Mouse (Mus musculus): ENCODE results near the gene Mgat4c. TPM values are rescaled to one million over a fixed set of nuclear protein-coding genes. Genes with fewer than 3 reads are reported as not detected.

The Mgat4c gene
- polyA plus RNA-seq, 1 experiment, result not detected

DNA sequence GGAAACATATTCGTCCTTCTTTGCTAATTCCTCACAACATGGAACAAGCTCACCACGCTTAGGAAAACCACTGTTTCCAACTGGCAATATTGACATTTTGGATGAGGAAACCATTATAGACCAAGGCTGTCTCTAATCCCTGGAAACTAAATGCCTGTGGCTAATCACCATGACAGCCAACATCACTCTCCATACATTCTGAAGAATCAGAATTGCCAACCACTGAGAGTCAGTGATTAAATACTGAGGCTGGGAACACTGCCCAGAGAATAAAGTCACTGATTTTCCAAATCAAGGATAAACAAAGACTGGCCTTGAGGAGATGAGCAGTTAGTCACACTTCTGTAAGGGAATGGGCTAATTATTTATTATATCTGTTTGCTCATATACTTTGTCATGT is 361.2 kb downstream of the Mgat4c start:
- H3K4me1 ChIP-seq (ENCODE audit: control insufficient read depth, insufficient read depth, low read length), result no peaks in the 10 kb centered on the region
- H3K4me3 ChIP-seq (replicated peaks; ENCODE audit: control insufficient read depth, low read depth, low read length), result no peak overlapping the region
- TF ChIP-seq CTCF (IDR thresholded peaks at IDR 0.05; ENCODE audit: control insufficient read depth, insufficient read depth, low read length) (no peak), POLR2A (IDR thresholded peaks at IDR 0.05; ENCODE audit: borderline replicate concordance, control insufficient read depth, low read depth, low read length) (no peak)
- H3K27ac ChIP-seq (ENCODE audit: control insufficient read depth, insufficient read depth, low read depth, low read length, poor library complexity), result no peak overlapping the region
- WGBS, result 79% methylated on average over 2 of the region's 2 CpGs

DNA sequence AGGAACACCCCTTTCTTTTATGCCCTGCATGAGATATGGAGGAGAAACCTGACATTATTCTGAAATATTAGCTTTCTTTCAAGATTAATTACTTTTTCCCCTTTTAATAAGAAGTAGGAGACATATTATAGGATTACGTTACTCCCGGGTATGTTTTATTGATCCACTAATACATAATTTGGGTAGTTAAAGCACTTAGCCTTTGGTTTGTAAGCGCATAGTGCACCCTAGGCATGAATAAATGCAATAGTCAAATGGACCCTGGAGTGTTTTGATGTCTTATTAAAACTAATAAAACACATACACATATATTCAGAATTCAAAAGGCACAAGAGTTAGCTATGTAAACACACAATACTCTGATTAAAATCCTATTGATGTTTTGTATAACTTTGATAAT is 374.9 kb downstream of the Mgat4c start:
- Histone ChIP-seq H3K4me1 (ENCODE audit: control insufficient read depth, insufficient read depth, low read length) (no peaks in the 10 kb centered on the region), H3K4me3 (replicated peaks; ENCODE audit: control insufficient read depth, low read depth, low read length) (no peak overlapping the region), H3K27ac (ENCODE audit: control insufficient read depth, insufficient read depth, low read depth, low read length, poor library complexity) (no peak overlapping the region)
- 81% methylated on average over 3 of the region's 3 CpGs for WGBS
- TF ChIP-seq POLR2A (IDR thresholded peaks at IDR 0.05; ENCODE audit: borderline replicate concordance, control insufficient read depth, low read depth, low read length), result no peak
- no peak for TF ChIP-seq CTCF (IDR thresholded peaks at IDR 0.05; ENCODE audit: control insufficient read depth, insufficient read depth, low read length)

DNA sequence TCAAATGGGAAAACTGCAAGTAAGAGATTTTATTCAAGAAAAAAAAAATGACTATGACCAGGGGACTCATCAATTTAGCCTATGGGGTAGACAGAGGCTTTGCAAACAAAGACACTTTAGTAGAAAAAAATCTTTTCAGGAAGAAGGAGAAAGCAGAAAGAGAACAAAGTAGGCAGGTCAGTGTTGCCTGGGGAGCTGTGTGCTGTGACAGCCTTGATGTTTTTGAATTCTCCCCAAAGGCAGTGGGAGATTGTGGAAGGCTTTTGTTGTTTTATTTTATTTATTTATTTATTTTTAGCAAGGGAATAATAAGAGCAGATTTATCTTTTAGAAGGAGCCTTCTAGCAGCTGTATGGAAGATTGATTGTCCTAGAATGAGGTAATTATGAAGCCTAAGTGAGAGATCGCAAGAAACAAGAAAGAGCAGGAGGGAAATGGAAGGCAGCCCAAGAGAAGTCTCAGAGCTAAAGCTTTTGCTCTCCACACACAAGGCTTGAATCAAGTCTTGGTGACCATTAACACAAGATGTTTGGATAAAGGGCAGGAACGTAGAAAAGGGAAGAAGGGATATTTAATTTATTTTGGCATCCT is 375.8 kb downstream of the Mgat4c start:
- no peak for TF ChIP-seq CTCF (IDR thresholded peaks at IDR 0.05; ENCODE audit: control insufficient read depth, insufficient read depth, low read length)
- TF ChIP-seq POLR2A (IDR thresholded peaks at IDR 0.05; ENCODE audit: borderline replicate concordance, control insufficient read depth, low read depth, low read length), result no peak
- 55% methylated on average over 2 of the region's 2 CpGs for WGBS
- Histone ChIP-seq H3K4me3 (replicated peaks; ENCODE audit: control insufficient read depth, low read depth, low read length) (no peak overlapping the region), H3K27ac (ENCODE audit: control insufficient read depth, insufficient read depth, low read depth, low read length, poor library complexity) (no peak overlapping the region), H3K4me1 (ENCODE audit: control insufficient read depth, insufficient read depth, low read length) (no peaks in the 10 kb centered on the region)

DNA sequence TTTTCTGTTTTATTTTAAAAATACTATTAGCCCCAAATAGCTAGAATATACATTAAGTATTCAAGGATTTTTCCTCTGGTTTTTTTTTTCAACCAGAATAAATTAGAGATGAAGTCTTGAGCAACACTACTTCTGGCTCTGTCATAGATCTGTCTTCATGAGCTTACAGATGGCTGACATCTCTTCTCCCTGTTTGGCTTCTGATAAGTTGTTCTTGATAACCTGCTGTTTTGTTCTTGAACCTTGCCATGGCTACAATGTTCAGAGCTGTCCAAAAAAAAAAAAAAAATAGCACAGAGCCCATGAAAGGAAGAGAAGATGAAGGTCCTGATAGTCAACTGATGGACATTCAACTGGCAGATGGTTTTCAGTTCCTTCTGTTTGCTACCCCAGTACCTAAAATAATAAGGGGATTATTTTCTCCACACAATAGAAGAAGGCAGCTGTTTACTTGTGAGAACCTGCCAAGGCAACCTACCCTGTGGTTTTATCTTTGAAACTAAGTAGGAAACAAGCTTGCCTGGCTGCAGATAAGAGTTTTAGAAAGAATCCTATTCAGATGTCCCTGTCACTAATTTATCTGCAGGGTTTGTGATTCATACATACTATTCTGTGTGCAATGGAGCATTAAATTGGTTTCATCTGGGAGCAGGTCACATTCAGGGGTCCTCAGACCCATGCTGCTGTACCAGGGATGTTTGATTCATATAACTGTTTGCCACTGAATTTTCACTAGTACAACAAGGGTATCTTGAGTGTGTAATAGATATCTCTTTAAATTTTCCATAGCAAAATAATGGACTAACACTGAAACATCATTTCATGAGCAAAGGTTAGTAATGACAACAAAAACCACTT is 393.5 kb downstream of the Mgat4c start:
- TF ChIP-seq POLR2A (IDR thresholded peaks at IDR 0.05; ENCODE audit: borderline replicate concordance, control insufficient read depth, low read depth, low read length), result no peak
- TF ChIP-seq CTCF (IDR thresholded peaks at IDR 0.05; ENCODE audit: control insufficient read depth, insufficient read depth, low read length), result no peak
- H3K4me3 ChIP-seq (replicated peaks; ENCODE audit: control insufficient read depth, low read depth, low read length), result no peak overlapping the region
- H3K27ac ChIP-seq (ENCODE audit: control insufficient read depth, insufficient read depth, low read depth, low read length, poor library complexity), result no peak overlapping the region
- H3K4me1 ChIP-seq (ENCODE audit: control insufficient read depth, insufficient read depth, low read length), result no peaks in the 10 kb centered on the region

DNA sequence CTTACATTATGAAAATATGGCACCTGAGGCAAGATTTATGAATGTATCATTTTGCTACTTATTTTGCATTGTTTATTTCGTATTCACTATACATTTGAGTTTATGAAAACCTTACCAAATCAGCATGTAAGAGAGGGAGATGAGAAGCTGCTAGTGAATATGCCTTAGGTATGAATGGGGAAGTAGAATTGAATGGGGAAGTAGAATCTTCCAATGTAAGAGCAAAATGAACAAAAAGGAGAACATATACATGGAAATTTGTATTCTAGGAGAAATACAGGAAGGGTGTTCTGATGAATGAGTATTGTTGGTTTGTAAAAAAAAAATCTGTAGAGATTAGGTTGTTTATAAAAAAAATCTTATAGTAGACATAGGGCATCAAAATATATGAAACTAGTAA is 441.9 kb downstream of the Mgat4c start:
- Histone ChIP-seq H3K27ac (ENCODE audit: control insufficient read depth, insufficient read depth, low read depth, low read length, poor library complexity) (no peak overlapping the region), H3K4me3 (replicated peaks; ENCODE audit: control insufficient read depth, low read depth, low read length) (no peak overlapping the region), H3K4me1 (ENCODE audit: control insufficient read depth, insufficient read depth, low read length) (no peaks in the 10 kb centered on the region)
- WGBS, result 62% methylated on average over 1 of the region's 1 CpGs
- TF ChIP-seq POLR2A (IDR thresholded peaks at IDR 0.05; ENCODE audit: borderline replicate concordance, control insufficient read depth, low read depth, low read length) (no peak), CTCF (IDR thresholded peaks at IDR 0.05; ENCODE audit: control insufficient read depth, insufficient read depth, low read length) (no peak)

DNA sequence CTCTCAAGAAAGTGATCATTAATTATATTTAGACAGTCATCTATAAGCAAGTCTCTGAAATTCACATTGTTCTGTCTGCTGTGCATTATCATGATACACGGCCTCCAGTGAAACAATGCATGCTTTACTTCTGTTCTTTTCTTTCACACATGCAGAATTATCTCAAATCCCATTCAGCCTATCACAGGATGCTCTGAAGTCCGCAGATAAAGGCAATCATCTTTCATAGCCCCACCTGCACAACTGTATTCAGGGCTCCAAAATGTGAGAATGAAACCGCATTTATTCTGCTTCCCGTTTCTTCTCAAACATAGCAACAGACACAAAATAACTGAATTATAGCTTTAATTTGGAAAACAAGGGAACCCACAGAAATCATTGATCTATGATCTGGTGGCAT is 446.1 kb downstream of the Mgat4c start:
- no peak for TF ChIP-seq CTCF (IDR thresholded peaks at IDR 0.05; ENCODE audit: control insufficient read depth, insufficient read depth, low read length)
- TF ChIP-seq POLR2A (IDR thresholded peaks at IDR 0.05; ENCODE audit: borderline replicate concordance, control insufficient read depth, low read depth, low read length), result no peak
- 71% methylated on average over 4 of the region's 4 CpGs for WGBS
- Histone ChIP-seq H3K4me1 (ENCODE audit: control insufficient read depth, insufficient read depth, low read length) (no peaks in the 10 kb centered on the region), H3K27ac (ENCODE audit: control insufficient read depth, insufficient read depth, low read depth, low read length, poor library complexity) (no peak overlapping the region), H3K4me3 (replicated peaks; ENCODE audit: control insufficient read depth, low read depth, low read length) (no peak overlapping the region)

DNA sequence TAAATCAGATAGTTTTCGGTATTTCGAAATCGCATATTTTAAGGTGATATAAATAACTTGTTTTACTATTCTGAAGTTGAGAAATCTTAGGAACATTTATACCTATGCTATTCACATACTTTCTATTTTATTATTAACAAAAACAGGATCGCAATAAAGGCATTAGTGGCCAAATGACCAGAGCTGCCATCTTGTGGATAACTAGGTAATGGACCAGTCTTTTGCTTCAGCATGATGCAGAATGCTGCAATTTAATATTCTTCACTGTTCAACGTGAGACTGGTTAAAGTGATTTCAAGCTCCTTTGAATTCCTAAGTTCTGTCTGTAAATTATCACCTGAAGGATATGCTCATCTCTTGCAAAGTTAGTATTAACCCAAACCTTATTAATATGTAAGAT is 473.6 kb downstream of the Mgat4c start:
- no peaks in the 10 kb centered on the region for H3K4me1 ChIP-seq (ENCODE audit: control insufficient read depth, insufficient read depth, low read length)
- H3K27ac ChIP-seq (ENCODE audit: control insufficient read depth, insufficient read depth, low read depth, low read length, poor library complexity), result no peak overlapping the region
- 69% methylated on average over 5 of the region's 5 CpGs for WGBS
- no peak overlapping the region for H3K4me3 ChIP-seq (replicated peaks; ENCODE audit: control insufficient read depth, low read depth, low read length)
- TF ChIP-seq POLR2A (IDR thresholded peaks at IDR 0.05; ENCODE audit: borderline replicate concordance, control insufficient read depth, low read depth, low read length) (no peak), CTCF (IDR thresholded peaks at IDR 0.05; ENCODE audit: control insufficient read depth, insufficient read depth, low read length) (no peak)

DNA sequence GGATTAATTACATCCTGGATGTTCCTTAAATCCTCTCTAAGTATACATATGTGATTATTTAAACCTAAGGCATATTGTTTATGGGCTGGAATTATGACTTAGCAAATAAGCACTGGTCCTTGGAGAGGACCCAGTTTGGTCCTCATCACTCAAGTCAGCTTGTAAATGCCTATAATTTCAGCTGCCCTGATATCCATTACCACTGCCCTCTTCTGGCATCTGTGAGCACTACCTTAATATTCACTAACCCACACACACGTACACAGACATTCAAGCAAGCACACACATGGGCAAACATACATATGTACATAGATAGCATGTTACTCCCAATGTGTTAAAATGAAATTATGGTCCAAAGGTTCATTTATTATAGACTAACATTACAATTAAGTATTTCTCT is 474.6 kb downstream of the Mgat4c start:
- TF ChIP-seq POLR2A (IDR thresholded peaks at IDR 0.05; ENCODE audit: borderline replicate concordance, control insufficient read depth, low read depth, low read length) (no peak), CTCF (IDR thresholded peaks at IDR 0.05; ENCODE audit: control insufficient read depth, insufficient read depth, low read length) (no peak)
- no peak overlapping the region for H3K27ac ChIP-seq (ENCODE audit: control insufficient read depth, insufficient read depth, low read depth, low read length, poor library complexity)
- WGBS, result 47% methylated on average over 1 of the region's 1 CpGs
- H3K4me1 ChIP-seq (ENCODE audit: control insufficient read depth, insufficient read depth, low read length), result no peaks in the 10 kb centered on the region
- no peak overlapping the region for H3K4me3 ChIP-seq (replicated peaks; ENCODE audit: control insufficient read depth, low read depth, low read length)
